Mouse (Mus musculus) olfactory bulb, adult 2 months (tissue): ENCODE data around the gene Nkx2-1. TPM values are rescaled to one million over a fixed set of nuclear protein-coding genes. Genes with fewer than 3 reads are reported as not detected.

Source experiments
- H3K27ac ChIP-seq: fragments of 200-500 bp; 2 replicates; pipeline ENCODE4 v1.5.1; 2012; ENCODE audit warnings: low read depth, low read length; ENCODE audit not compliant: insufficient read depth
- H3K4me1 ChIP-seq: fragments of 200-500 bp; 2 replicates; pipeline ENCODE4 v1.6.1; 2012; ENCODE audit warnings: low read length; ENCODE audit not compliant: control insufficient read depth, insufficient read depth
- H3K4me3 ChIP-seq: fragments of 200-500 bp; 2 replicates; pipeline ENCODE4 v1.5.1; 2012; ENCODE audit warnings: mild to moderate bottlenecking, low read depth, low read length, moderate library complexity; ENCODE audit not compliant: insufficient read depth
- CTCF ChIP-seq: fragments of 200-500 bp; IDR thresholded peaks from 2 replicates; pipeline ENCODE4 v1.5.1; 2012; ENCODE audit warnings: low read depth, mild to moderate bottlenecking, low read length, moderate library complexity; ENCODE audit not compliant: insufficient read depth
- POLR2A ChIP-seq: fragments of 200-500 bp; IDR thresholded peaks from 2 replicates; pipeline ENCODE4 v1.6.1; 2012; ENCODE audit warnings: mild to moderate bottlenecking, low read depth, low read length, moderate library complexity; ENCODE audit not compliant: insufficient read depth
- WGBS: fragments of 180-500 bp; shearing (Covaris S2); methylation state at CpG from one replicate; pipeline ENCODE4 v1.1.7; 2018; 5-methylcytosine and 5-hydroxymethylcytosine counted together
- polyA plus RNA-seq: library from polyadenylated mRNA; stranded (reverse); fragments of >200 nt; gene quantifications from 2 replicates; pipeline ENCODE4 v1.2.4, GENCODE M21; 2012; ENCODE audit warnings: low replicate concordance; ENCODE audit not compliant: missing spikeins, insufficient read depth, insufficient read length

Gene Nkx2-1
- polyA plus RNA-seq, 1 experiment = not detected

DNA sequence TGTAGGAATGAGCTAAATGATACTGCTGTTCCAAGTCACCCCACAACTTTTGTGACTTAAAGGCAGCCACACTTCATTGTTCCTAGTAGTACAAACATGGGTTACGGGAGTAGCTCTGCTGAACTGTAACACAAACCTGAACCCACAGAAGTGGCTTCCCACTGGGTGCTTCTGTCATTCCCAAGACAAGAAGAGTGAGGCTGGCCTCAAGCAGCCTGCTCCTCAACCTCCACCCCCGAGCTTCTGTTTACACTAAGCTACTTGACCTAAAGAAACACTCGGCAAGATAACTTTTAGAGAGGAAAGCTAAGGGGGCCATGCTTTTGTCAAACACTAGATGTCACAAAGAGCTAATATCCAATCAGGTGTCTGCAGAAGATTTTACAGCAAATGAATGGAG, 49.7 kb downstream of the Nkx2-1 start:
- H3K4me3 ChIP-seq = no peak overlapping the region
- H3K27ac ChIP-seq = no peak overlapping the region
- TF ChIP-seq POLR2A = no peak
- no peak for TF ChIP-seq CTCF
- 57% methylated on average over 3 of the region's 3 CpGs for WGBS
- no peaks in the 10 kb centered on the region for H3K4me1 ChIP-seq

DNA sequence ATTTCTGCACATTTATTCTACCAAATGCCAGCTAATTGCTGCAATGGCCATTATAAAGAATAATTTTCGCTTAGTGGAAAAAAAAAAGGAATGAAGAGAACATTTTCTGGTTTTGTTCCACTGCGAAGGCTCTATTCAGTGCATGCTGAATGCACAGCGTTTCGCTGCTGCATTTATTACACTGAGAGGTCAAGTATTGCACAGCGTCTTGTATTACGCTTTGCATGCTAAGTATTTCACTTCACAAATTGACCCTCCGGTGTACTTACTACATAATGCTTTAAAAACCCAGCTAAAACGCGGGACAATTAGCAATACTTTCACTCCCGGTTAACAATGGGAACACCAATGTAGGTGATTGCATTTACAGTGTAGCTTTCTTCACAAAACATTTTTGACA, 54.1 kb downstream of the Nkx2-1 start:
- no peak overlapping the region for H3K4me3 ChIP-seq
- H3K27ac ChIP-seq = no peak overlapping the region
- no peaks in the 10 kb centered on the region for H3K4me1 ChIP-seq
- WGBS = 68% methylated on average over 10 of the region's 10 CpGs
- TF ChIP-seq CTCF (no peak), POLR2A (no peak)

Other genes starting within 250 kb of the Nkx2-1 start
- not detected in 2 replicates for gene Mbip, start 191.0 kb downstream of the Nkx2-1 start, polyA plus RNA-seq
- gene Nkx2-9, start 76.4 kb upstream of the Nkx2-1 start, polyA plus RNA-seq = not detected in 2 replicates
- gene Pax9, start 154.9 kb upstream of the Nkx2-1 start, polyA plus RNA-seq = not detected in 2 replicates